Mouse (Mus musculus) liver, adult 2 months (tissue): ENCODE data around the gene Ralgps1.

ENCODE experiments used
- CTCF ChIP-seq: fragments of 200-500 bp; IDR thresholded peaks from 2 replicates; pipeline ENCODE4 v1.5.1; 2011; ENCODE audit warnings: low read depth, low read length, control low read depth
- POLR2A ChIP-seq: fragments of 200-500 bp; IDR thresholded peaks from 2 replicates; pipeline ENCODE4 v1.6.1; 2011; ENCODE audit warnings: low read length, control low read depth; ENCODE audit not compliant: insufficient read depth; ENCODE audit errors: extremely low read depth

- no peak for TF ChIP-seq CTCF
- TF ChIP-seq POLR2A = no peak
Measured at GRCm38 (mm10) chr2:33320568-33320967, 50.7 kb downstream of the Ralgps1 start.
